Mouse (Mus musculus) neutrophil, adult 5-6 weeks (primary cell): ENCODE data around the gene Zc3h8. TPM values are rescaled to one million over a fixed set of nuclear protein-coding genes. Genes with fewer than 3 reads are reported as not detected.

ENCODE experiments used
- ATAC-seq: fragments of 151-379, 151-347 bp; 2 replicates; pipeline ENCODE4 v1.8.0; 2017; ENCODE audit warnings: mild to moderate bottlenecking, moderate TSS enrichment; ENCODE audit not compliant: insufficient number of reproducible peaks, poor library complexity, low FRiP score, severe bottlenecking; ENCODE audit errors: extremely low read depth
- total RNA-seq: library from RNA; stranded (forward); fragments of 200-1000 nt; gene quantifications from 2 replicates; pipeline ENCODE4 v1.2.3, GENCODE M21; 2017

Zc3h8 gene
- total RNA-seq, 1 experiment from 2014 or later = 12.8 TPM

GRCm38 (mm10) chr2:128903661-128904060 is 40.2 kb downstream of the Zc3h8 start:
- ATAC-seq = no peak

- ATAC-seq = no peak
Observed at GRCm38 (mm10) chr2:128902843-128903242, 41.0 kb downstream of the Zc3h8 start.

GRCm38 (mm10) chr2:128892180-128892721 is 51.6 kb downstream of the Zc3h8 start:
- no peak for ATAC-seq

GRCm38 (mm10) chr2:128890661-128891335 is 53.1 kb downstream of the Zc3h8 start:
- no peak for ATAC-seq

- no peak for ATAC-seq
Observed at GRCm38 (mm10) chr2:128887866-128888550, 55.9 kb downstream of the Zc3h8 start.

- ATAC-seq = no peak
Observed at GRCm38 (mm10) chr2:128885225-128885811, 58.6 kb downstream of the Zc3h8 start.

- no peak for ATAC-seq
Observed at GRCm38 (mm10) chr2:128881236-128881635, 62.6 kb downstream of the Zc3h8 start.

Other genes with a start within 250 kb of the Zc3h8 start
- gene Mertk, start 245.1 kb downstream of the Zc3h8 start, total RNA-seq = 0.12 TPM in 1 of 2 replicates, not detected in the other
- gene Tmem87b, start 126.0 kb downstream of the Zc3h8 start, total RNA-seq = 44.1 and 49.2 TPM in 2 replicates
- gene Fbln7, start 81.1 kb downstream of the Zc3h8 start, total RNA-seq = not detected in 2 replicates
- gene Zc3h6, start 23.3 kb upstream of the Zc3h8 start, total RNA-seq = 10.5 and 11.4 TPM in 2 replicates
- 6.4 and 7.7 TPM in 2 replicates for gene Gm10762, start 23.6 kb upstream of the Zc3h8 start, total RNA-seq
- 0.12 TPM in 1 of 2 replicates, not detected in the other for gene Vinac1, start 104.1 kb upstream of the Zc3h8 start, total RNA-seq
- gene Ttl, start 121.9 kb upstream of the Zc3h8 start, total RNA-seq = 1.4 and 4.2 TPM in 2 replicates
- 14.5 and 17.3 TPM in 2 replicates for gene Polr1b, start 156.9 kb upstream of the Zc3h8 start, total RNA-seq
- gene Chchd5, start 185.6 kb upstream of the Zc3h8 start, total RNA-seq = 9.0 and 15.2 TPM in 2 replicates